Mouse (Mus musculus) C2C12 (cell line): ENCODE data around the gene Dpf1.

Experiments used
- CTCF ChIP-seq: IDR thresholded peaks from one replicate; pipeline ENCODE4 v1.5.1; 2011; ENCODE audit not compliant: control insufficient read depth, insufficient read depth, insufficient read length
- MAX ChIP-seq: IDR thresholded peaks from one replicate; pipeline ENCODE4 v1.6.1; 2011; ENCODE audit warnings: mild to moderate bottlenecking, control low read depth
- MYOG ChIP-seq: IDR thresholded peaks from one replicate; pipeline ENCODE4 v1.6.1; 2011; ENCODE audit not compliant: control insufficient read depth, insufficient read length; ENCODE audit errors: extremely low read depth
- USF1 ChIP-seq: IDR thresholded peaks from one replicate; pipeline ENCODE4 v1.6.1; 2011; ENCODE audit warnings: low read depth, mild to moderate bottlenecking, control low read depth, moderate library complexity

GRCm38 (mm10) chr7:29257368-29257767 lies 46.4 kb upstream of the Dpf1 start:
- TF ChIP-seq USF1, result no peak
- TF ChIP-seq CTCF, result no peak
- TF ChIP-seq MYOG, result no peak
- TF ChIP-seq MAX, result no peak
